Mouse (Mus musculus) heart, postnatal 0 days (tissue): Measurements from ENCODE around the gene Trp53bp2. TPM values are rescaled to one million over a fixed set of nuclear protein-coding genes. Genes with fewer than 3 reads are reported as not detected.

Experiments used
- ATAC-seq: fragments of 200-750 bp; cut with Nextera tagmentation; 2 replicates; pipeline ENCODE4 v1.8.0; 2017; ENCODE audit warnings: low read depth, moderate number of reproducible peaks, moderate library complexity; ENCODE audit not compliant: insufficient read depth
- DNase-seq: peaks from one replicate; pipeline ENCODE4 v3.0.0-alpha.2; 2016; ENCODE audit warnings: low spot score
- H3K27ac ChIP-seq: fragments of 300-500 bp; sonication (generic); 2 replicates; pipeline ENCODE4 v1.5.1; 2014; ENCODE audit warnings: low read depth, mild to moderate bottlenecking
- H3K27me3 ChIP-seq: fragments of 300-500 bp; sonication (generic); 2 replicates; pipeline ENCODE4 v1.6.1; 2014; ENCODE audit warnings: low read length, mixed read lengths; ENCODE audit not compliant: control insufficient read depth, insufficient read depth
- H3K36me3 ChIP-seq: fragments of 300-500 bp; sonication (generic); replicated peaks from 2 replicates; pipeline ENCODE4 v1.6.1; 2014; ENCODE audit warnings: low read length, mixed read lengths; ENCODE audit not compliant: control insufficient read depth, insufficient read depth
- H3K4me1 ChIP-seq: fragments of 300-500 bp; sonication (generic); 2 replicates; pipeline ENCODE4 v1.6.1; 2014; ENCODE audit warnings: antibody characterized with exemption; ENCODE audit not compliant: control insufficient read depth, insufficient read depth
- H3K4me2 ChIP-seq: fragments of 300-500 bp; sonication (generic); 2 replicates; pipeline ENCODE4 v1.6.1; 2014; ENCODE audit warnings: low read depth, mild to moderate bottlenecking, low read length, moderate library complexity
- H3K4me3 ChIP-seq: fragments of 300-500 bp; sonication (generic); 2 replicates; pipeline ENCODE4 v1.5.1; 2014; ENCODE audit warnings: low read depth, low read length
- H3K9ac ChIP-seq: fragments of 300-500 bp; sonication (generic); replicated peaks from 2 replicates; pipeline ENCODE4 v1.6.1; 2014; ENCODE audit warnings: low read depth, low read length, mixed read lengths
- H3K9me3 ChIP-seq: fragments of 300-500 bp; sonication (generic); replicated peaks from 2 replicates; pipeline ENCODE4 v1.6.1; 2016; ENCODE audit warnings: low read length; ENCODE audit not compliant: control insufficient read depth
- CTCF ChIP-seq: IDR thresholded peaks from 2 replicates; pipeline ENCODE4 v1.5.1; 2016; ENCODE audit warnings: antibody characterized with exemption, control low read depth, low read depth
- EP300 ChIP-seq: IDR thresholded peaks from 2 replicates; pipeline ENCODE4 v1.6.1; 2016; ENCODE audit warnings: antibody characterized with exemption, low read depth
- WGBS: fragments of 180-500 bp; shearing (Covaris S2); extraction: QIAGEN DNeasy Blood & Tissue Kit; methylation state at CpG from one replicate; pipeline ENCODE4 v1.1.7; 2014; 5-methylcytosine and 5-hydroxymethylcytosine counted together
- polyA plus RNA-seq: library from polyadenylated mRNA; unstranded; fragments of >200 nt; fragmentation: Nextera tagmentation; extraction: Ambion mirVana; gene quantifications from 2 replicates; pipeline ENCODE4 v1.2.1, GENCODE M21; 2015
- total RNA-seq: library from RNA; depleted of rRNA; stranded (reverse); fragments of >200 nt; gene quantifications from 2 replicates; pipeline ENCODE4 v1.2.3, GENCODE M21; 2014; ENCODE audit warnings: low replicate concordance

The Trp53bp2 gene
- total and polyA plus RNA-seq, 2 experiments from 2014 or later = 8.3 to 13.6 TPM

- Histone ChIP-seq H3K27me3 (no peaks in the 10 kb centered on the region), H3K9ac (peak overlapping the region; percentile 94), H3K36me3 (no peaks in the 10 kb centered on the region), H3K9me3 (no peaks in the 10 kb centered on the region), H3K4me1 (peaks cover 27% of the 10 kb centered on the region), H3K27ac (peak overlapping the region; percentile 77), H3K4me2 (peak overlapping the region; percentile 93), H3K4me3 (peak overlapping the region; percentile 86)
- DNase-seq (no peak), ATAC-seq (no peak)
- no peak for TF ChIP-seq EP300
- no peak for TF ChIP-seq CTCF
- whole genome bisulfite sequencing = 3% methylated on average over 13 of the region's 13 CpGs
Observed at GRCm38 (mm10) chr1:182408243-182408642, 729 bp upstream of the Trp53bp2 start.

- peak overlapping the region; percentile 86 for H3K4me3 ChIP-seq
- WGBS = 2% methylated on average over 34 of the region's 34 CpGs
- no peaks in the 10 kb centered on the region for H3K9me3 ChIP-seq
- H3K9ac ChIP-seq = peak overlapping the region; percentile 94
- H3K4me1 ChIP-seq = peaks cover 33% of the 10 kb centered on the region
- DNase-seq (peak; percentile 41), ATAC-seq (peak; percentile 61)
- H3K4me2 ChIP-seq = peak overlapping the region; percentile 93
- TF ChIP-seq CTCF (no peak), EP300 (no peak)
- no peaks in the 10 kb centered on the region for H3K36me3 ChIP-seq
- peak overlapping the region; percentile 90 for H3K27ac ChIP-seq
- H3K27me3 ChIP-seq = no peaks in the 10 kb centered on the region
Observed at GRCm38 (mm10) chr1:182409401-182410173, 615 bp downstream of the Trp53bp2 start.

- TF ChIP-seq CTCF (no peak), EP300 (no peak)
- ATAC-seq (no peak), DNase-seq (no peak)
- Histone ChIP-seq H3K27me3 (no peaks in the 10 kb centered on the region), H3K27ac (0 out of 2 replicates have a peak overlapping the region, but pooled peaks have one; percentile 26), H3K4me2 (peak overlapping the region; percentile 39), H3K4me1 (peaks cover 33% of the 10 kb centered on the region), H3K4me3 (no peak overlapping the region), H3K36me3 (no peaks in the 10 kb centered on the region), H3K9me3 (no peaks in the 10 kb centered on the region), H3K9ac (no peak overlapping the region)
- 37% methylated on average over 7 of the region's 7 CpGs for WGBS
Observed at GRCm38 (mm10) chr1:182412586-182413270, 3.8 kb downstream of the Trp53bp2 start.

GRCm38 (mm10) chr1:182419481-182419880, 10.5 kb downstream of the Trp53bp2 start:
- no peak for ATAC-seq
- peaks cover 7% of the 10 kb centered on the region; the same call in 1 of the 2 replicates for H3K4me1 ChIP-seq
- DNase-seq = no peak
- H3K36me3 ChIP-seq = no peaks in the 10 kb centered on the region
- 86% methylated on average over 3 of the region's 3 CpGs for WGBS
- no peak overlapping the region for H3K27ac ChIP-seq
- no peaks in the 10 kb centered on the region for H3K27me3 ChIP-seq
- no peak overlapping the region for H3K4me3 ChIP-seq
- H3K4me2 ChIP-seq = no peak overlapping the region
- H3K9ac ChIP-seq = no peak overlapping the region
- no peaks in the 10 kb centered on the region for H3K9me3 ChIP-seq
- no peak for TF ChIP-seq EP300
- TF ChIP-seq CTCF = no peak

- DNase-seq = no peak
- no peaks in the 10 kb centered on the region for H3K27me3 ChIP-seq
- peaks cover 27% of the 10 kb centered on the region for H3K4me1 ChIP-seq
- no peak overlapping the region for H3K9ac ChIP-seq
- H3K9me3 ChIP-seq = no peaks in the 10 kb centered on the region
- ATAC-seq = no peak
- peaks cover under 1% of the 10 kb centered on the region; the same call in 1 of the 2 replicates for H3K36me3 ChIP-seq
- WGBS = 27% methylated on average over 2 of the region's 2 CpGs
- H3K4me3 ChIP-seq = no peak overlapping the region
- no peak overlapping the region for H3K4me2 ChIP-seq
- no peak overlapping the region for H3K27ac ChIP-seq
- TF ChIP-seq EP300 (no peak), CTCF (no peak)
Observed at GRCm38 (mm10) chr1:182424274-182424673, 15.3 kb downstream of the Trp53bp2 start.
